Mouse (Mus musculus) megakaryocyte, embryonic 14.5 days (primary cell): ENCODE data around the gene Mfap4. TPM values are rescaled to one million over a fixed set of nuclear protein-coding genes. Genes with fewer than 3 reads are reported as not detected.

Experiments used
- H3K27me3 ChIP-seq: replicated peaks from 2 replicates; pipeline ENCODE3; 2012; ENCODE audit warnings: inconsistent platforms
- H3K36me3 ChIP-seq: replicated peaks from 2 replicates; pipeline ENCODE3; 2012; ENCODE audit warnings: low read length, inconsistent platforms, mixed read lengths
- H3K4me1 ChIP-seq: 2 replicates; pipeline ENCODE4 v1.6.1; 2012; ENCODE audit warnings: inconsistent platforms
- H3K4me3 ChIP-seq: replicated peaks from 2 replicates; pipeline ENCODE3; 2012; ENCODE audit warnings: moderate library complexity, mild to moderate bottlenecking, inconsistent platforms
- H3K9me3 ChIP-seq: 2 replicates; pipeline ENCODE4 v1.6.1; 2012; ENCODE audit warnings: inconsistent platforms
- FLI1 ChIP-seq: IDR thresholded peaks from 2 replicates; pipeline ENCODE4 v1.6.1; 2012; ENCODE audit warnings: low read length, inconsistent platforms, mixed read lengths
- GATA1 ChIP-seq: IDR thresholded peaks from 3 replicates; pipeline ENCODE4 v1.6.1; 2012; ENCODE audit warnings: mixed read lengths, low read length, inconsistent platforms, borderline replicate concordance
- polyA plus RNA-seq: library from polyadenylated mRNA; stranded (reverse); fragments of >175 nt; gene quantifications from 2 replicates; pipeline ENCODE4 v1.2.3, GENCODE M21; 2012; ENCODE audit warnings: low replicate concordance; ENCODE audit not compliant: insufficient read depth

Gene Mfap4
- polyA plus RNA-seq = not detected in 2 replicates

DNA sequence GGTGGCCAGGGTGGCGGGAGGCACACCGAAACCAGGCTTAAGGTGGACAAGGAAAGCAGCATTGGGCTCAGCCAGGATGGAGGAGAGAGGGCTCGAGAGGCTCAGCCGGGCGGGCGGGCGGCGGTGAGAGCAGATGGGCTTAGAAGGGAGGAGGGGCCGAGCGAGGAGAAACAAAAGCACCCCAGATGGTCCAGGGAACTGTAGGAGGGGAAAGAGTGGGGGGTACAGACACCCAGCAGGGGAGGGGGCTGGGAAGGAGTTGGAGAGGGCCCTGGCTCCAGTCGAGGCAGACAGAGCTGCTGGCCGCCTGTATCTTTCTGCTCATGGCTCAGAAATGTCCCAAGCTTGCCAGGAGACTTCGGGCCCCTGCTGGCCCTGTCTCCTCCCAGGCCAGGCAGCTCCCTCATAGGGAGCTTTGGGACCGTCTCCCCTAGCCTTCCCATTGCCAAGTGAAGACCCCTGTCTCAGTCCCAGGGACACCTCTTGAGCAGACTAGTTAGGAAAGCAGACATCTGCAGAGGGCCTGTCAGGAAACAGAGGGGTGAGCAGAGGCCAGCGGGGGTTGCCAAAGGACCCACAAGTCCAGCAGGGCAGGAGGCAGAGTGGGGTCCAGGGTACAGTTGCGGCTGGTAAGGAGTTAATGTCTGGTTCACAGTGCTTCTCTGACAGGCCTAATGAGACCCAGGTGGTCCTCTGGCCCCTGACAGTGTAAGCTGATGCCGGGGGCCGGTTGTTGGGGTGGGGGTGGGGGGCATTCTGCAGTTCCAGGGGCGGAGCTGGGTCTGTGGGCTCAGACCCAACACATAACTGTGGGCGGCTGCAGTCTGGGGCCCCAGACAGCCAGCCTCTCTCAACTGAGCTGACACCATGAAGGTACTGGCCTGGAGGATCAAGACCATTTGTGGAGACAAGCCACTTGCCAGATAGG lies at the start of gene Mfap4:
TSS of gene Mfap4 (plus strand) at position 819 of the 928 bp plus-strand sequence.
- H3K4me3 ChIP-seq = no peak within 1 kb of the TSS
- no peaks in the 10 kb centered on the region for H3K4me1 ChIP-seq
- TF ChIP-seq FLI1 (no peak), GATA1 (no peak)
- peaks cover 24% of the 10 kb centered on the region for H3K36me3 ChIP-seq
- peaks cover 67% of the 10 kb centered on the region for H3K27me3 ChIP-seq
- H3K9me3 ChIP-seq = no peaks in the 10 kb centered on the region

DNA sequence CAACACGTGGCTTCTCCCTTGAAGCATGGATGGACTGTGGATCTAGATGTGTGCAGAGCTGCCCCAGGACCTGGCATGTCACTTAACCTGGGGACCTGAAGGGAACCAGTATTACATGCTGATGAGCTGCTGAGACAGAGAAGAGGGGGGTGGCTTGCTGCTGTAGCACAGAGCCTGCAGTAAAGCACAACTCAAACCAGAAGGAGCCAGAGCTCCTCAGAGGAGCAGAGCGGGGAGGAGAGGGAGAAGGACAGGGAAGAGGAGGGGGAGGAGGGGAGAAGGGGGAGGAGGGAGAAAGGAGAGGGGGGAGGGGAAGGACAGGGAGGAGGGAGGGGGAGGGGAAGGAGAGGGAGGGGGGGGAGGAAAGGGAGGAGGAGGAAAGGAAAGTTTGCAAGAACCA lies 48.9 kb upstream of the Mfap4 start:
- Histone ChIP-seq H3K4me3 (no peak overlapping the region), H3K4me1 (peaks cover 8% of the 10 kb centered on the region), H3K27me3 (peaks cover 61% of the 10 kb centered on the region), H3K9me3 (no peaks in the 10 kb centered on the region), H3K36me3 (no peaks in the 10 kb centered on the region)
- TF ChIP-seq GATA1 (no peak), FLI1 (no peak)

DNA sequence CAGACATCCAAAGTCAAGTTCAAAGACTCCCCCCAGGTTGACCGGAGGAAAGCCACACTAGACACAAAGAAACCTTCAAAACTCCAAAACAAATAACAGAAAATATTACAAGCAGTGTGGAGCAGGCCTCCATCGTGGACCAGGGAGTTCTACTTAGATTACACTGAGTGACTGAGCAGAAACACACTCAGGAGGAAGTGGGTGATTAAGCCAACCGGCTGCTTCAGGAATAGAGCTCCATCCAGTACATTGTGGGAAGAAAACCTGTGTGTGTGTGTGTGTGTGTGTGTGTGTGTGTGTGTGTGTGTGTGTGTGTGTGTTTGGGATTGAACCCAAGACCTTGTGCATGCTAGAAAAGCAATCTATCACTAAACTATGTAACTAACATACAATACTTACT lies 46.1 kb upstream of the Mfap4 start:
- Histone ChIP-seq H3K9me3 (peaks cover 13% of the 10 kb centered on the region), H3K4me3 (no peak overlapping the region), H3K27me3 (peaks cover 70% of the 10 kb centered on the region), H3K4me1 (peaks cover 8% of the 10 kb centered on the region), H3K36me3 (no peaks in the 10 kb centered on the region)
- TF ChIP-seq GATA1 = no peak
- no peak for TF ChIP-seq FLI1

DNA sequence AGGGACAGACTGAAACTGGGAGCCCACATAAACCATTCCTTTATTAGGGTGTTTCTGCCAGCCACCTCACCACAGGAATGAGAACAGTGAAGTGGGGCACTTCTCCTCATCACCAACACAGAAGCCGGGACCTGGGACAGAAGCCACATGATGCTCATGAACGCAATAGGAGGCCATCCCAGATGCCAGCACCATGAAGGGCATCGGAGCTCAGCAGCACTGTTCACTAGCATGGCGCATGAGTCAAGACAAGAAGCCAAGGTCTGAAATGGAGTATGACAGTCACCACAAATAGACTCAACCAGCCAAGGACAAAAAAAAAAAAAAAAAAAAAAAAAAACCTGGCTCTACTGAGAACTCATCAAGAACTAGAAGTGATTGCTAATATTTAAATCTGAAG lies 44.8 kb upstream of the Mfap4 start:
- Histone ChIP-seq H3K4me1 (peaks cover 8% of the 10 kb centered on the region), H3K4me3 (no peak overlapping the region), H3K36me3 (no peaks in the 10 kb centered on the region), H3K9me3 (peaks cover 13% of the 10 kb centered on the region), H3K27me3 (peaks cover 62% of the 10 kb centered on the region)
- TF ChIP-seq FLI1 = no peak
- no peak for TF ChIP-seq GATA1

DNA sequence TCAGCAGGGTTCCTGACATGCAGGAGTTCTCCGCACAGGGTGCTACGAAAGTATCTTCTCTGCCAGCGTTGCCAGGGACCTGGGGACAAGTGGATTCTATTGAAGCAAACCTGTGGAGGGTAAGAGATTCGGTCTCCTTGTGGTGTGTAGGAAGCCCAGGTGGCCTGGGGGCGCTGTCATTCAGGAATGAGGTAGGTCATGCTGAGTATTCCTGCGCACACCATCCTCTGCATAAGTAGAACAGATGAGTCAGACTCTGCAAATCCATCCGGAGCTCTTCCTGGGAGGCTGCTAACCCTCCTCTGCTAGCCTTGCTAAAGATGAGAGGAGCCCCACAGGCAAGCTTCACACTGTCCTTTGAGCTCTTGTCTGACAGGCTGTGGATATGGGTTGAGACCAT lies 43.6 kb upstream of the Mfap4 start:
- H3K4me1 ChIP-seq = peaks cover 8% of the 10 kb centered on the region

DNA sequence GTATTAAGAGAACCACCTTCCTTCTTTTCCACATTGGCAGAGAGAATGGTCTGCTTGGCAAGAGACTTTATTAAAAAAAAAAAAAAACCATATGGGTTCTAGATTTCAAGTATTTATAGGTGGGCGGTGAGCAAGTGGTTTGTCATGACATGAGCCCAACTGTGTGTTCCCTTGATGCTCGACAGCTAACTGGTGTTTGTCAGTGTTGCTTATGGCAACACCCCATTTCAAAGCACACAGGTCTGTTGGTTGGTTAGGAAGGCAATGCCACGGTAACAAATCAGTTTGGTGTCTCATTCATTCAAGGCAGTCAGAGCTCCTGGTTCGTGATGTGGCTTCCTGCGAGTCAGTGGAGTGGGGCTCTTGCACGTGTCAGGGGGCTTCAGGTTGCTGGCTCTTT lies 41.4 kb upstream of the Mfap4 start:
- H3K4me1 ChIP-seq = 0 out of 2 replicates have a peak, but pooled peaks cover 3% of the 10 kb centered on the region
- peaks cover 62% of the 10 kb centered on the region for H3K27me3 ChIP-seq

More for the DNA sequence above, 43.6 kb upstream of the Mfap4 start:
- Histone ChIP-seq H3K4me3 (no peak overlapping the region), H3K9me3 (peaks cover 13% of the 10 kb centered on the region), H3K27me3 (peaks cover 54% of the 10 kb centered on the region), H3K36me3 (no peaks in the 10 kb centered on the region)
- no peak for TF ChIP-seq FLI1
- no peak for TF ChIP-seq GATA1

DNA sequence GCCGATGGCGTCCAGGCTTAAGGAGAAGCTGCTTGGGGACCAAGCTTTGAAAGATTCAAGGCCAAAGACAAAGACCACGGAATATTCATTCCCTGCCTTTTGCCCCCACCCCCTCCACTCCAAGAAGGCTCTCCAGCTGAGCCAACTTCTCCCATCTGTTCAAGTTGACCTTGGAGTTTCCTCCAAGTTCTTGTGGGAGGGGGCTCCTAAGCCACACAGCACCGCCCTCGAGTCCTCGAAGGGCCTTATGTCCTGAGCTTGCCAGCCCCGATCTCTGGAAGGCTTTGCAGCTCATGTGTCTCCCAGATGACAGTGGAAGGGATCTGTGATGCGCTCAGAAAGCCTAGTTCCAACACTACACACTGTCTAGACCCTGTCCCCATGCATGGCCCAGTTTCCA lies 37.9 kb upstream of the Mfap4 start:
- Histone ChIP-seq H3K36me3 (no peaks in the 10 kb centered on the region), H3K4me3 (no peak overlapping the region), H3K4me1 (no peaks in the 10 kb centered on the region), H3K27me3 (peaks cover 72% of the 10 kb centered on the region), H3K9me3 (peaks cover 13% of the 10 kb centered on the region)
- no peak for TF ChIP-seq FLI1
- no peak for TF ChIP-seq GATA1

More for the DNA sequence above, 41.4 kb upstream of the Mfap4 start:
- TF ChIP-seq FLI1 (no peak), GATA1 (no peak)
- Histone ChIP-seq H3K4me3 (no peak overlapping the region), H3K36me3 (no peaks in the 10 kb centered on the region), H3K9me3 (peaks cover 13% of the 10 kb centered on the region)

DNA sequence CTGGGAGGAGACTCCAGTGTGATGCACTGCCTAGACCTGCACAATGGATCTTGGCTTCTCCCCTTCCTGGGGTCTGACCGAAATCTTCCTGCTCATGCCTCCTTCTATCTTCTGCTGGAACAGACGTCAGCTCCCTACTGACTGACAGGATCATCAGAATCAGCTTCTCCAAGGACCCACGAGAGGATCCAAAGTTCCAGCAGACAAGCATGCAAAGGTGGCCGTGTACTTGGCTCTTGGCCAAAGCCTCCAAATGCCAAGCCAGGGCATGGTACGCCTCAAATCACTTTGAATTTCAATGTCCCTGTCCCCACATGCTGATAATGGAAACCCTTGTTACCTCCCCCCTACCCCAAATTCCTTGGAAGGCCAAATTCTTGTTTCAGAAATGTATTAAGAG lies 37.2 kb upstream of the Mfap4 start:
- peaks cover 73% of the 10 kb centered on the region for H3K27me3 ChIP-seq
- no peak for TF ChIP-seq FLI1
- TF ChIP-seq GATA1 = no peak
- H3K36me3 ChIP-seq = no peaks in the 10 kb centered on the region
- no peak overlapping the region for H3K4me3 ChIP-seq
- no peaks in the 10 kb centered on the region for H3K4me1 ChIP-seq
- peaks cover 11% of the 10 kb centered on the region for H3K9me3 ChIP-seq

DNA sequence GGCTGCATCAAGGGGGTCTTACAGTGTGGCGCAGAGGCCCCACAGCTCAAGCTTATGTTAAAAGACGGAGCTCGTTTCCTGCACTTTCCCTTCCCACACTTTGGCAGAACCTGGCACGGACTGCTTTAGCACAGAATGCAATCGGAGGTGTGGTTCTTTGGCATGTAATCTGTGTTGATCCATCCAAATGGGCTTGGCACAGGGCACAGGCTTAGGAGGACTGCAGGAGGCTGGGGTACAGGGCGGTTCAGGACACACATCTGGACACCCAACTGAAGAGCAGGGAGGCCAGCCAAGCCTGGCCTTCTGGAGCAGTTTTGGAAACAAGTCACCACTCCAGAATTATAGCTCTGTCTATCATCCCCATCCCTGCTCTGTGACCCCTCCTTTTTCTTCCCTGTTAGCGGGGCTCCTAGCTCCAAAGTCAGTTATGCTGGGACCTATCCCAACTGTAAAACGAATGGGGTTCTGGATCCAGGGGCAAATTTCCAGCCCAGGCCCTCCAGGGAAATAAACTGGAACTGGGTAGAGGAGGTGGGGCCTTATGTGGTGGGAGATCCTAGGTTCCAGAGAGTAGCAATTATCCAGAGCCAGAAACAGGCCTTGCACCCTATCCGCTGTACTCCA lies 36.5 kb upstream of the Mfap4 start:
- H3K4me1 ChIP-seq = no peaks in the 10 kb centered on the region
- peaks cover 74% of the 10 kb centered on the region for H3K27me3 ChIP-seq
- H3K4me3 ChIP-seq = no peak overlapping the region
- TF ChIP-seq FLI1 (no peak), GATA1 (no peak)
- peaks cover 4% of the 10 kb centered on the region for H3K9me3 ChIP-seq
- no peaks in the 10 kb centered on the region for H3K36me3 ChIP-seq

DNA sequence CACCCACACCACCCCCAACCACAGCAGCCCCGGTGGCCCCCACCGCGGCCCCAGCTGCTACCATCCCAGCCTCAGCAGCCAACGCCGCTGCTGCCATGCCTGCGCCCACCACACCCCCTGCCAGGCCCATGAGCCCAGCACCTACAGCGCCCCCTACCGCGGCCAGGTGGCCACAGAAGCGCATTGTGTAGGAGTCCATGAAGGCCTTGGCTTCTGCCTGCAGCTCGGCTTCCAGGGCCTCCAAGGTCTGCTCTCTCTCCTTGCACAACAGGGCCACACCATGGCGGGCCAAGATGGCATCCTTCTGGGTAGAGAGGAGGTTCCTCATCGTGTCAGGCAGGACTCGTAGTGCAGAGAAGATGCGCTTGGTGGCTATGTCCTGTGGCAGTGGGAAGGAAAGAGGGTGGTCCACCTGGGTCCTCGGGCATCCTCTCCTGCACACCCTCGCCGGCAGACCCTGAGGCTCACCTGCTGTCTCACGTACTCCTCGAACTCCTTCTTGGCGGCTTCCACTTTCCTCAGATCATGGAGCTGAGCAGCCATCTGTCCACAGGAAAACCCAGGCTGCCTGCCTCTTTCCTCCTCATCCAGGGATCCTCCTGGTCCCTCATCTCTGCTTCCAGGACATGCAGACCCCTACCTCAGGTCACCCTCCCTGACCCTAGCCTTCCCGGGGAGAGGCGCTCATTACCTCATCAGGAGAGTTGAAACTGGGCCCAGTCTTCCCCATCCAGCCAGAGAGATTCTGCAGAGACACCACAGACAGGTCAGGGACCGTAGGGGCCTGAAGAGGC lies 35.5 kb upstream of the Mfap4 start:
- Histone ChIP-seq H3K27me3 (peaks cover 77% of the 10 kb centered on the region), H3K4me3 (no peak overlapping the region), H3K36me3 (no peaks in the 10 kb centered on the region)

More for the DNA sequence above, 35.5 kb upstream of the Mfap4 start:
- TF ChIP-seq GATA1 (no peak), FLI1 (no peak)
- Histone ChIP-seq H3K9me3 (no peaks in the 10 kb centered on the region), H3K4me1 (no peaks in the 10 kb centered on the region)
